Mouse (Mus musculus): Measurements from ENCODE around the gene Tmcc1. TPM values are rescaled to one million over a fixed set of nuclear protein-coding genes. Genes with fewer than 3 reads are reported as not detected.
"Not testable (repeated sequence)": the region's sequence is repeated elsewhere in the genome, so short reads cannot be mapped to it uniquely, and the experiment has no call there.

The Tmcc1 gene
- total RNA-seq, 2 experiments from 2014 or later: 32.7 to 35.9 TPM

- DNase-seq: no peak
Measured at GRCm38 (mm10) chr6:116077608-116078007, 115.7 kb downstream of the Tmcc1 start.

GRCm38 (mm10) chr6:116074892-116075291, 118.4 kb downstream of the Tmcc1 start:
- peak; percentile 22 to 35 for DNase-seq

GRCm38 (mm10) chr6:116073610-116074009, 119.7 kb downstream of the Tmcc1 start:
- peak; percentile 45 to 55 for DNase-seq

- DNase-seq: peak; percentile 80 to 81
Measured at GRCm38 (mm10) chr6:116072746-116073261, 120.5 kb downstream of the Tmcc1 start.

GRCm38 (mm10) chr6:116072221-116072745, 121.0 kb downstream of the Tmcc1 start:
- DNase-seq: no peak

- no peak for DNase-seq
Measured at GRCm38 (mm10) chr6:116071781-116072180, 121.5 kb downstream of the Tmcc1 start.

GRCm38 (mm10) chr6:116070558-116070957, 122.7 kb downstream of the Tmcc1 start:
- no peak for DNase-seq

- DNase-seq: no peak
Measured at GRCm38 (mm10) chr6:116063516-116063915, 129.8 kb downstream of the Tmcc1 start.

- DNase-seq: not testable (repeated sequence)
Measured at GRCm38 (mm10) chr6:116059542-116059941, 133.7 kb downstream of the Tmcc1 start.

GRCm38 (mm10) chr6:116058541-116059300, 134.6 kb downstream of the Tmcc1 start:
- DNase-seq: peak; percentile 54 to 66

GRCm38 (mm10) chr6:116056676-116057264, 136.5 kb downstream of the Tmcc1 start:
- DNase-seq: peak in 1 of 2 experiments; percentile 19

GRCm38 (mm10) chr6:116055766-116056165, 137.5 kb downstream of the Tmcc1 start:
- no peak for DNase-seq

- DNase-seq: peak; percentile 78 to 84
Measured at GRCm38 (mm10) chr6:116055001-116055471, 138.2 kb downstream of the Tmcc1 start.

- no peak for DNase-seq
Measured at GRCm38 (mm10) chr6:116047896-116048295, 145.4 kb downstream of the Tmcc1 start.

- DNase-seq: peak; percentile 38 to 47
Measured at GRCm38 (mm10) chr6:116047366-116047765, 145.9 kb downstream of the Tmcc1 start.

- no peak for DNase-seq
Measured at GRCm38 (mm10) chr6:116044039-116044438, 149.2 kb downstream of the Tmcc1 start.

GRCm38 (mm10) chr6:116038222-116038621, 155.1 kb downstream of the Tmcc1 start:
- DNase-seq: no peak

- no peak for DNase-seq
Measured at GRCm38 (mm10) chr6:116037281-116037831, 155.9 kb downstream of the Tmcc1 start.

GRCm38 (mm10) chr6:116036555-116036954, 156.7 kb downstream of the Tmcc1 start:
- no peak for DNase-seq

GRCm38 (mm10) chr6:116031052-116031451, 162.2 kb downstream of the Tmcc1 start:
- no peak for DNase-seq

- no peak for DNase-seq
Measured at GRCm38 (mm10) chr6:116024666-116025065, 168.6 kb downstream of the Tmcc1 start.

GRCm38 (mm10) chr6:116021961-116022485, 171.3 kb downstream of the Tmcc1 start:
- DNase-seq: no peak

Data from heart, adult 18-20 months (tissue).